Mouse (Mus musculus) left cerebral cortex, adult 8-10 months (tissue): ENCODE measurements around the gene Ctsd. TPM values are rescaled to one million over a fixed set of nuclear protein-coding genes. Genes with fewer than 3 reads are reported as not detected.
"Not testable (repeated sequence)": the region's sequence is repeated elsewhere in the genome, so short reads cannot be mapped to it uniquely, and the experiment has no call there.

Experiments used
- DNase-seq, 2 experiments: peaks; one replicate each; pipeline ENCODE4 v3.0.0; 2022; ENCODE audit warnings: low spot score in 2 of 2
- total RNA-seq, 4 experiments: library from RNA; stranded (reverse); gene quantifications; 2 replicates each; pipeline ENCODE4 v1.2.4; 2022

Ctsd gene
- total RNA-seq = 1,000 to 10,000 TPM in 1 of 4 experiments, 100 to 1,000 TPM in 3; 328 to 1,203 (median 591) TPM

GRCm38 (mm10) chr7:142387419-142388148 lies at the start of gene Ctsd:
TSS of gene Ctsd (minus strand) at chr7:142388038.
- DNase-seq = peak; percentile 91 to 98

DNA sequence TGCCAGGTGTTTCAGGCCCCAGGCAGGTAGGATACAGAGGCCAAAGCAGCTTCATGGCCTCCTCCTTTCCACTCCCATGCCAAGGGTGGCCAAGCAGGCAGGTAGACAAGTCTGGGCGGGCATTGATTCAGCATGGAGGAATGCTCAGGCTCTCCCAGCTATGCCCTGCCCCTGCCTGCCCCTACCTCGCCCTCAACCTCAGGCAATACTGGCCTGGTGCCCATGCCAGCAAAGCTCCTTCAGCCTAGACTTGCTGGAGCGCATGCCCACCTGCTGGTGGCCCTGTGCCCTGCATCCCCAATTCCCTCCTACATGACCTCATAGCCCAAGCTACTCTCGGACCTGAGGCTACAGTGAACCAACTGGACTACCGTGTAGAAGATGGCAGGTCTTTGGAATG lies 49.5 kb upstream of the Ctsd start:
- DNase-seq = no peak

DNA sequence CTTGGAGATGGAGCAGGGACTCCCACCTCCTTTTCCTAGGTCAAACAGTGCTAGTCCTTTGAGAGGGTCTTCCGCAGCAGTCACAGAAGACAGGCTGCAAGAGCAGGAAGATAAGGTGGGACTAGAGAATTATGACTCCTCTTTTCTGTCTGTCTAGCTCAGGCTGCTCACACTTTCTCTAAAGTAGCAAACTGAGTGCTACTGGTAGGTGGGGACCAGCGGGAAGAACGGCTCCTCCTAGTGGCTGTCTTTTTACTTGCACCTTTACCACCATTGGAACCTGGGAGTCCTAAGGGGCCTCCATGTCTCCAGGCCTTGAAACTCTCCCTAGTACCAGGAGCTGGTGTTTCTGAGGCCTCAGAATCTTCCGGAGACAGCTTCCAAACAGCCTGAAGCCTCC lies 47.7 kb upstream of the Ctsd start:
- peak in 1 of 2 experiments; percentile 39 for DNase-seq

DNA sequence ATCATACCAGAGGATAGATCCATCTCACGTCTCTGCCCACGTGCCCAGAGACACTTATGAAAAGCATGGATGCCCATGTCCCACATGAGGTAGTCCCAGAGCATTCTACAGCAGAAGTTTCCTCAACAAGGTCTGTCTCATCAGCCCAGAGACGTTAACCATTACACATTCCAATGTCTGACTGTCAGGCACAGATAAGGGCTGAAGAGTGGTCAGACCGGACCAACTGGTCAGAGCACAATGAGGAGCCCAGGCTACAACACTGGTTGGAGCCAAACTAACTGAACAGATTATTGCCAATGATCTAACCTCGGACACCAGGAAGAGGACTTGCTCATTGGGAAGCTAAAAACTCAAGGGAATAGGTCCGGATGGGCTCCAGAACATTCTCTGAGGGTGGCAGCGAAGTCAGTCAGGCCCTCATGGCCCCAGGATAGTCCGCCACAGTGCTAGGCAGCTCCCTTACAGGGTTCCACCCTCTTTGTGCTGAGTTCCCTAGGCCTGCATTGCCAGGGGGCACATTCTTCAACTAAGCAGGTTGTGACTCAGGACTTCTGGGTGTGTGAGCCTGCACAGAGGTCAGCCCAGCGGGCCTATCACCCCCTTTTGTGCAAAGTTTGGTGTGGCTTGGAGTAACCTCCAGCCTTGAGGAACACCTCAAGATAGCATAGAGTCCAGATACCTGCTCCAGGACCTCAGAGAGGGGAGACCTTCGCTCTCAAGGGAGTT lies 46.5 kb upstream of the Ctsd start, which contains the start of gene Syt8:
TSS of gene Syt8 (plus strand) at position 714 of the 729 bp plus-strand sequence.
- DNase-seq = no peak

GRCm38 (mm10) chr7:142433623-142434022 lies 45.8 kb upstream of the Ctsd start:
- no peak for DNase-seq

DNA sequence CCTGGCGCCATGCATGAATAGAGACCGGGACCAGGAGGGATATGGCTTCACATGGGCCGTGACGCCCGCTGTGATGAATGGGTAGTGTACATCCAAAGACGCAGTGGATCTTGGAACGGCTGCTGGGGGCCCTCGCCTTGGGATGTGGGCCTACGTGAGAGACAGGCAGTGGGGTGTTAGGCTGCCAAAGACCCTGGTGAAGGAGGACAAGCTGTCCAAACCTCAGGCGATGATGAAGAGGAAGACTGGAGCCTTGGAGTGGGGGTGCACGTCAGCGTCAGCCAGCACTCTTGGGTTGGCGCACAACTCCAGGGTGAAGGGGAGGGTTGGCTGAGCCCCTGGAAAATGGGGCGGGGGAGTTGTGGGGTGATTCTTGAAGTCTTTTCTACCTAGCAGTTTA lies 43.3 kb upstream of the Ctsd start:
- DNase-seq = no peak

DNA sequence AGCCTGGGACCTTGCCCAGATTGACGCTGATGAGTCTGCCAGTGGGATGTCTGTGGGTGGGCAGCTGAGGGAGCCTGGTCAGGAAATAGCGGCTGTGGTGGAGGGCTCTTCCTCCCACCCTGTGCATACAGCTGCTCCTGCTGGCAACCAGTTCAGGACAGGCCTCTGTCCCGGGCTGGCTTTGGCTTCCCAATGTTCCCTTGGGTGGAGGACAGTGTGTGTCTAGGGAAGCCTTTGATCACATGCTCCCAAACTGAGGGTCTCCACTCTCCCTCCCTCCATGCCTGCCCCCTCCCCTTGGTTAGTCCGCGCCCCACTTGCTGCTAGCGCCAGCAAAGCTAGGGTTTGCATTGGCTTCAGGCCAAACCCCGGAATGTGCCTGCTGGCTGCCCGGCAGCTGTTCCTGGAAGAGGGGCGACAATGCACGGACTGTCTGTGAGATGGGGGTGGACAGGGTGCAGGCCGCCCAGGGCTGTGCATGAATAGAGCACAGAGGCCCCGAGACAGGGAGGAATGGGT lies 42.4 kb upstream of the Ctsd start:
- DNase-seq = no peak

- DNase-seq = no peak
These were observed 40.4 kb upstream of the Ctsd start for GRCm38 (mm10) chr7:142428213-142428612.

DNA sequence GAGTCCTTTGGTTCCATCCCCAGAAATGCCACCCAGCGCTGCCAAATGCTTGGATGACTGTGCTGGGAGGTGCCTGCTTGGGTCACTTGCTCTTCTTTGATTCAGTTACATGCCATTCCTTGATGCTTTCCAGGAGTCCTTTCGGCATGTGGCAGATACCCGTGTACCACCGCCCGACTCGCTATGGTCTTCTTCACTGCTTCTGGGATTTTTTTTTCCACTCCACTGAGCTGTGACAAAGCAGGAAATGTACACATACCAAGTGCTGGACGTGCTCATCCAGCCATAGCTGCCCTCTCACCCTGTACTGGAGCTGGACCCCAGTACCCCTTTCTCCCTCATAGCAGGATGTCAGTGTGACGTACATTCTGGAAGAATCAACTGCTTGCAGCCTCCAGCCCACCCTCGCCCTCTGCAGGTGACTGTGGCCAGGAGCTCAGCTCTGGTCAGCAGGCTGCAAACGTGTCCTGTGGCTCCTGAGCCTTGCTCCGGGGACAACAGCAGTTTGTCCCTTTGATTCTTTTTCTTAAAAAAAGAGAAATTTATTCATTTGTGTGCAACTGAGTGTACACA lies 37.9 kb upstream of the Ctsd start:
- DNase-seq = no peak

GRCm38 (mm10) chr7:142421826-142422225 lies 34.0 kb upstream of the Ctsd start:
- no peak for DNase-seq

GRCm38 (mm10) chr7:142419887-142420286 lies 32.0 kb upstream of the Ctsd start:
- DNase-seq = no peak

DNA sequence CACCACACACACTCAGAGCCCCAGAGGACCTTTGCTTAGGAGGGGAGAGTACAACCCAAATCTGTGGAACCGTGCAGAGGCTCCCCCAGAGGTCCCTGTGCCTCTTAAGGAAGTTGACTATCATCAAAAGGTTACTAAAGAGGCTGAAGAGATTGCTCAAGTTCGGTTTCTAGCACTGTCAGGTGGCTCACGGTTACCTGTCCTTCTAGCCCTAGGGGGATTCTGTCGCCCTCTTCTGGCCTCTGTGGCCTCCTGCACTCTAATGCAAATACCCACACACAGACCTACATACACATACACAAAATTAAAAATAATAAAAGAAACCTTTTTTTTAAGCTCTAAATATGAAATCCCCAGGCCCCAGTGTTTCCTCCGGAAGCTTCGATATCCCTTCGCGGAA lies 30.8 kb upstream of the Ctsd start:
- no peak for DNase-seq

DNA sequence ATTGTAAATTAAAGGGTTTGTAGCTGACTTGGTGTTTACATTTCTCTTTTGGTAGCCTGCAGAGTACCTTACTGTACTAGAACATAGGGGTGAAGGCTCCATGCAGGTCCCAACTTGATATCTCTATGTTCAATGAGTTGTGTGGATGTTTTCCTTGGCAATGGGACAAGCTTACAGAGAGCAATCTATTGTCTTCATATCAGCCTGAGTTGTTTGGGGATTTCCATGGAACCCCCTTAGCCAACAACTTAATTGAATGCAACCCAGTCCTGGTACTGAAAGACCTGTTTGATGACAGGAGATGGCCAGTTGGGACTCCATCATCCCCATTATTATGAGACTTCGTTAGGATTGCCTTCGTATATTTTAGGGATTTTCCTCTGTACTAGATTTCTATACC lies 30.2 kb upstream of the Ctsd start:
- DNase-seq = no peak

- DNase-seq = no peak
These were observed 28.4 kb upstream of the Ctsd start for GRCm38 (mm10) chr7:142416225-142416624.

- DNase-seq = no peak
These were observed 27.5 kb upstream of the Ctsd start for GRCm38 (mm10) chr7:142415314-142415713.

DNA sequence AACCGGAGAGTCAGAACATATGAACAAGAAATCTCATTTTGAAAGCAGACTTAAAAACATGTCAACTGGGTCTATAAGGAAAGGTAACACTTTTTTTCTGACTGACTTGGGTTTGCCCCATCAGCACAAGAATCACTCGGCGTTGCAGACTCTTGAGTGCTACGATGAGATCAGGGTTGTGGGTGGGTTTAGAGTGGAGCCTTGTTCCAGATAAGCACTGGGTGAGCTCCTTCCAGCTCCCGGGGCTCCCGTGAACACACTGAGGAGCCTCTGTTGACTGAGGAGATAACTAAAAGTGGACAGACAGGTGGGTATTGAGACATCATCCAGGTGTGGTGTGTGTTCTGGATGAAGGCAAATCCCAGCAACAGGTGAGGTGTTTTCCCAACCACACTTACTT lies 25.4 kb upstream of the Ctsd start:
- DNase-seq = no peak

DNA sequence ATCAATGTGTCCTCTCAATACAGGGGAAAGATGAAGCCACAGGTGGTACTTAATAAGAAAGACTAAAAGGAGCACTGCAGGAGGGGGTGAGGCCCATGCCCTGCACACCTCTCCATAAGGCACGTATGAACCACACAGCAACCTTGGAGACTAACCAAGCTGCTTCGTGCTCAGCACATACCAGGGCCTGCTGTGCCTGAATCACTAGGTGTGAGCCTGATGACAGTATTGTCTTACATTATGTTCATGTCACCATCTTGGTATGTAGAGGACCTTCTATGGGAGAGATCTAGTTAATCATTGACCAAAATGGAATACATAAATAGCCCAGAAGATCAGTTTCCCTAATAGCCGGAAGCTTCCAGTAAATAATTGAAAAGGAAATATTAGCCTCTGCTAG lies 21.8 kb upstream of the Ctsd start:
- DNase-seq = no peak

DNA sequence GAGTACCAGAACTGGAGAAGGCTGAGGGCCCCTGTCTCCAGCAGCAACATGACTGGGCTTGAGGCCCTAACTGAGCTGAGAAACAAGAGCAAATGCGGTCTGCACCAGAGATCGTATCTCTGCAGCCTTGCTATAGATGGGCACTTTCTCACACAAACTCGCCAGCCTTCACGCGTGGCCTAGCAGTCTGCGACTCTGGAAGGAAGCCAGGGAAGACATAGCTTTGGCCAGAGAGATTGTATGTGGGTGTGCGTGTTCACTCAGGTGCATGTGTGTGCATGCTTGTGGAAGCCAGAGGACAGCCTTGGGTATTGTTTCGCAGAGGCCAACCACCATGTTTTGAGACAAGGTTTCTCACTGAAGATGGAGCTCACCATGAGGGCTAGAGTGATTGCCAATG lies 20.8 kb upstream of the Ctsd start:
- no peak for DNase-seq

- no peak for DNase-seq
These were observed 20.1 kb upstream of the Ctsd start for GRCm38 (mm10) chr7:142407935-142408334.

GRCm38 (mm10) chr7:142405134-142405533 lies 17.3 kb upstream of the Ctsd start:
- DNase-seq = not testable (repeated sequence)

DNA sequence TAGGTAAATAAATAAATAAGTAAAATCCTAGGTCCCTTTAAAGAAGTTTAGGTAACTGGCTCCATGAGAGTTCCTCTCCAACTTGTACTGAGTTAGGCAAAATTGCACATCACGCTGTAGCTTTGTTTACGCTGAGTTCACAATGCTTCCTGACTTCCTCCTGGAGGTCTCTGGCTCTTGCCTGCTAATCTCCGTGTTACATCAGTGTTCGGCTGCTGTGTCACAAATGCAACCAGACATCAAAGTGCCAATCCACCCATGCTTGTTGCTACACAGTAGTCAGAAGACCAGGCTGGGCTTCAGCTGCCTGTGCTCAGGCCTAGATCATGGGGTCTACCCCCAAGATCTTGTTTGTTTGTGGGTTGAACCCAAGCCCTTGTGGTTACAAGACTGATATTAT lies 15.8 kb upstream of the Ctsd start:
- no peak for DNase-seq

DNA sequence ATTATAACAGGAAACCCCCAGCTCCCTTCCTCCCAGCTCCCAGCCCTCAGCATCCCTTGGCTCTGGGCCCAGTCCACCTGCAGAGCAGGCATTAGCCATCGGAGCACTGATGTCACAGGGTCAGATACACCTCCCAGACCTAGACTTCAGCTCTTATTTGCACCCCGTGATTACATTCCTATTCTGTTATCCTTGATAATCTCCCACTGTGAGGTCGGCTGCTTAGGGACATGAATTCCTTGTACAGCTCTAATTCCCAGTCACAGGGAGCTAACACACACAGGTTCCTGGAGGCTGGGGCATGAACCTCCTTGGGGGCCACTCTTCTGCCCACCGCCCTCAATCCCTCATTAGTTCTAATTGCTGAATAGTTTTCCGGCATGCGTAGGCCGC lies 12.9 kb upstream of the Ctsd start:
- DNase-seq = no peak
